Mouse (Mus musculus): ENCODE measurements at regions not wholly inside any gene's neighbourhood (a gene's known extent, or its start where the extent isn't known, plus 50 kb on each side); places are given as distances from the start of the nearest gene placed in this dataset.
"Not testable (repeated sequence)": the region's sequence is repeated elsewhere in the genome, so short reads cannot be mapped to it uniquely, and the experiment has no call there.

GRCm38 (mm10) chr10:15886150-15886549 is 1168.1 kb upstream of the Gje1 start:
- 64% methylated on average over 1 of the region's 1 CpGs for WGBS

GRCm38 (mm10) chr10:15868063-15868462 is 1150.0 kb upstream of the Gje1 start:
- WGBS = 75% methylated on average over 2 of the region's 2 CpGs

More at GRCm38 (mm10) chr10:15886150-15886549, 1168.1 kb upstream of the Gje1 start:
- no peak overlapping the region for H3K27ac ChIP-seq
- H3K27me3 ChIP-seq = no peaks in the 10 kb centered on the region
- H3K4me1 ChIP-seq (replicated peaks) = no peaks in the 10 kb centered on the region
- no peak overlapping the region for H3K4me2 ChIP-seq
- no peaks in the 10 kb centered on the region for H3K36me3 ChIP-seq
- H3K9me3 ChIP-seq (replicated peaks) = no peaks in the 10 kb centered on the region
- H3K9ac ChIP-seq = no peak overlapping the region
- H3K4me3 ChIP-seq = no peak overlapping the region
- no peak for ATAC-seq (replicated peaks; ENCODE audit: insufficient number of reproducible peaks, insufficient read depth, low FRiP score, low read depth)

GRCm38 (mm10) chr10:15866931-15867330 is 1148.9 kb upstream of the Gje1 start:
- Histone ChIP-seq H3K36me3 (no peaks in the 10 kb centered on the region), H3K4me1 (replicated peaks) (no peaks in the 10 kb centered on the region), H3K9ac (no peak overlapping the region), H3K27ac (no peak overlapping the region), H3K4me3 (no peak overlapping the region), H3K27me3 (no peaks in the 10 kb centered on the region), H3K4me2 (no peak overlapping the region), H3K9me3 (replicated peaks) (no peaks in the 10 kb centered on the region)
- no peak for ATAC-seq (replicated peaks; ENCODE audit: insufficient number of reproducible peaks, insufficient read depth, low FRiP score, low read depth)

More at GRCm38 (mm10) chr10:15868063-15868462, 1150.0 kb upstream of the Gje1 start:
- no peaks in the 10 kb centered on the region for H3K9me3 ChIP-seq (replicated peaks)
- no peaks in the 10 kb centered on the region for H3K36me3 ChIP-seq
- H3K4me1 ChIP-seq (replicated peaks) = no peaks in the 10 kb centered on the region
- H3K27me3 ChIP-seq = no peaks in the 10 kb centered on the region
- H3K4me2 ChIP-seq = no peak overlapping the region
- ATAC-seq (replicated peaks; ENCODE audit: insufficient number of reproducible peaks, insufficient read depth, low FRiP score, low read depth) = no peak
- no peak overlapping the region for H3K4me3 ChIP-seq
- no peak overlapping the region for H3K27ac ChIP-seq
- H3K9ac ChIP-seq = no peak overlapping the region

- Histone ChIP-seq H3K4me1 (replicated peaks) (no peaks in the 10 kb centered on the region), H3K9ac (no peak overlapping the region), H3K4me2 (no peak overlapping the region), H3K27ac (no peak overlapping the region), H3K36me3 (no peaks in the 10 kb centered on the region), H3K27me3 (no peaks in the 10 kb centered on the region), H3K4me3 (no peak overlapping the region), H3K9me3 (replicated peaks) (no peaks in the 10 kb centered on the region)
- no peak for ATAC-seq (replicated peaks; ENCODE audit: insufficient number of reproducible peaks, insufficient read depth, low FRiP score, low read depth)
- WGBS = 54% methylated on average over 3 of the region's 3 CpGs
These were observed 1123.4 kb upstream of the Gje1 start for GRCm38 (mm10) chr10:15841381-15841780.

- H3K4me3 ChIP-seq = no peak overlapping the region
- H3K4me1 ChIP-seq (replicated peaks) = no peaks in the 10 kb centered on the region
- H3K36me3 ChIP-seq = no peaks in the 10 kb centered on the region
- 86% methylated on average over 2 of the region's 2 CpGs for WGBS
- no peaks in the 10 kb centered on the region for H3K9me3 ChIP-seq (replicated peaks)
- no peak overlapping the region for H3K9ac ChIP-seq
- H3K27ac ChIP-seq = no peak overlapping the region
- no peak for ATAC-seq (replicated peaks; ENCODE audit: insufficient number of reproducible peaks, insufficient read depth, low FRiP score, low read depth)
- H3K4me2 ChIP-seq = no peak overlapping the region
- no peaks in the 10 kb centered on the region for H3K27me3 ChIP-seq
These were observed 1114.3 kb upstream of the Gje1 start for GRCm38 (mm10) chr10:15832338-15832737.

GRCm38 (mm10) chr10:15825457-15825856 is 1107.4 kb upstream of the Gje1 start:
- H3K9ac ChIP-seq = no peak overlapping the region
- no peaks in the 10 kb centered on the region for H3K9me3 ChIP-seq (replicated peaks)
- WGBS = 73% methylated on average over 1 of the region's 1 CpGs
- H3K27ac ChIP-seq = no peak overlapping the region
- no peaks in the 10 kb centered on the region for H3K36me3 ChIP-seq
- no peaks in the 10 kb centered on the region for H3K4me1 ChIP-seq (replicated peaks)
- H3K4me3 ChIP-seq = no peak overlapping the region
- no peak overlapping the region for H3K4me2 ChIP-seq
- H3K27me3 ChIP-seq = no peaks in the 10 kb centered on the region
- ATAC-seq (replicated peaks; ENCODE audit: insufficient number of reproducible peaks, insufficient read depth, low FRiP score, low read depth) = no peak

GRCm38 (mm10) chr10:15807271-15807670 is 1089.3 kb upstream of the Gje1 start:
- Histone ChIP-seq H3K27me3 (no peaks in the 10 kb centered on the region), H3K9ac (no peak overlapping the region), H3K4me2 (no peak overlapping the region), H3K4me1 (replicated peaks) (no peaks in the 10 kb centered on the region), H3K4me3 (no peak overlapping the region), H3K36me3 (no peaks in the 10 kb centered on the region), H3K9me3 (replicated peaks) (no peaks in the 10 kb centered on the region), H3K27ac (no peak overlapping the region)
- no peak for ATAC-seq (replicated peaks; ENCODE audit: insufficient number of reproducible peaks, insufficient read depth, low FRiP score, low read depth)
- 72% methylated on average over 3 of the region's 3 CpGs for WGBS

GRCm38 (mm10) chr10:15805791-15806190 is 1087.8 kb upstream of the Gje1 start:
- H3K4me3 ChIP-seq = no peak overlapping the region
- H3K4me2 ChIP-seq = no peak overlapping the region
- no peak overlapping the region for H3K9ac ChIP-seq
- 69% methylated on average over 2 of the region's 2 CpGs for WGBS
- no peaks in the 10 kb centered on the region for H3K9me3 ChIP-seq (replicated peaks)
- H3K4me1 ChIP-seq (replicated peaks) = no peaks in the 10 kb centered on the region
- H3K36me3 ChIP-seq = no peaks in the 10 kb centered on the region
- H3K27me3 ChIP-seq = no peaks in the 10 kb centered on the region
- no peak overlapping the region for H3K27ac ChIP-seq
- no peak for ATAC-seq (replicated peaks; ENCODE audit: insufficient number of reproducible peaks, insufficient read depth, low FRiP score, low read depth)

- not testable (repeated sequence) for H3K9me3 ChIP-seq (replicated peaks); H3K27me3 ChIP-seq; H3K36me3 ChIP-seq; H3K4me2 ChIP-seq; ATAC-seq (replicated peaks; ENCODE audit: insufficient number of reproducible peaks, insufficient read depth, low FRiP score, low read depth); H3K4me3 ChIP-seq; H3K4me1 ChIP-seq (replicated peaks); H3K27ac ChIP-seq; H3K9ac ChIP-seq
These were observed 1075.2 kb upstream of the Gje1 start for GRCm38 (mm10) chr10:15793185-15793584.

GRCm38 (mm10) chr10:15791473-15792269 is 1073.7 kb upstream of the Gje1 start:
- 53% methylated on average over 7 of the region's 7 CpGs for WGBS
- ATAC-seq (replicated peaks; ENCODE audit: insufficient number of reproducible peaks, insufficient read depth, low FRiP score, low read depth) = no peak
- H3K4me1 ChIP-seq (replicated peaks) = no peaks in the 10 kb centered on the region

GRCm38 (mm10) chr10:15759983-15760723 is 1042.1 kb upstream of the Gje1 start:
- peak overlapping the region; percentile 22; the same call in 1 of the 2 replicates for H3K4me3 ChIP-seq
- H3K36me3 ChIP-seq = no peaks in the 10 kb centered on the region
- H3K27ac ChIP-seq = no peak overlapping the region
- no peak overlapping the region for H3K9ac ChIP-seq
- no peaks in the 10 kb centered on the region for H3K9me3 ChIP-seq (replicated peaks)
- no peak for ATAC-seq (replicated peaks; ENCODE audit: insufficient number of reproducible peaks, insufficient read depth, low FRiP score, low read depth)
- WGBS = 17% methylated on average over 6 of the region's 6 CpGs
- peak overlapping the region; percentile 53 for H3K4me2 ChIP-seq
- peaks cover 8% of the 10 kb centered on the region for H3K4me1 ChIP-seq (replicated peaks)
- no peaks in the 10 kb centered on the region for H3K27me3 ChIP-seq

More at GRCm38 (mm10) chr10:15791473-15792269, 1073.7 kb upstream of the Gje1 start:
- no peak overlapping the region for H3K9ac ChIP-seq
- no peak overlapping the region for H3K27ac ChIP-seq
- no peaks in the 10 kb centered on the region for H3K9me3 ChIP-seq (replicated peaks)
- no peaks in the 10 kb centered on the region for H3K36me3 ChIP-seq
- H3K4me2 ChIP-seq = no peak overlapping the region
- no peak overlapping the region for H3K4me3 ChIP-seq
- no peaks in the 10 kb centered on the region for H3K27me3 ChIP-seq

Measured in heart, embryonic 15.5 days (tissue).